Mouse (Mus musculus): Measurements from ENCODE around the gene Ccl6. TPM values are rescaled to one million over a fixed set of nuclear protein-coding genes. Genes with fewer than 3 reads are reported as not detected.
A peak's percentile ranks its signal among the peaks of the same experiment; 100 is the strongest.
"Not testable (repeated sequence)": the region's sequence is repeated elsewhere in the genome, so short reads cannot be mapped to it uniquely, and the experiment has no call there.

The Ccl6 gene
- total RNA-seq, 2 experiments from 2014 or later, result 1.4 to 1.9 TPM

DNA sequence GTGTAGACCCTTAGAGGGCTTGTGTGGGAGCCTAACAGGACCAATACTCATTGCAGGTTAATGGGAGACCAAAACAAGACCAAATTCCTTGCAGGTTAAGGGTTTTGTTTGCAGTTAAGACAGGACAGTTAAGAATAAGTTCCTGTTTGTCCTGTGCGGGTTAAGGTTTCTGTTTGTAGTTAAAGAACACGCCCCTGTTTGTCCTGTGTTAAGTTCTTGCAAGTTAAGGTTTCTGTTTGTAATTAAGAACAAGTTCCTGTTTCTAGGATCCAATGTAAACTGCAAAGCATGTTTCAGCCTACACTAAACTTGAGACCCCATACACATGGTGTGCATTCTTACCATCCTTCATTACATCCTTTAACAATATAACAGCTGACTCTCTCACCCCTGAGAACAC, 22.7 kb downstream of the Ccl6 start:
- no peak for DNase-seq (ENCODE audit: extremely low spot score in 1 of 2, low spot score in 2 of 2)
- Histone ChIP-seq H3K27ac (no peak overlapping the region), H3K4me3 (no peak overlapping the region)
- intact Hi-C loops (cut with DNase I), result no loop called here
- no peak for TF ChIP-seq CTCF (IDR thresholded peaks at IDR 0.05)

DNA sequence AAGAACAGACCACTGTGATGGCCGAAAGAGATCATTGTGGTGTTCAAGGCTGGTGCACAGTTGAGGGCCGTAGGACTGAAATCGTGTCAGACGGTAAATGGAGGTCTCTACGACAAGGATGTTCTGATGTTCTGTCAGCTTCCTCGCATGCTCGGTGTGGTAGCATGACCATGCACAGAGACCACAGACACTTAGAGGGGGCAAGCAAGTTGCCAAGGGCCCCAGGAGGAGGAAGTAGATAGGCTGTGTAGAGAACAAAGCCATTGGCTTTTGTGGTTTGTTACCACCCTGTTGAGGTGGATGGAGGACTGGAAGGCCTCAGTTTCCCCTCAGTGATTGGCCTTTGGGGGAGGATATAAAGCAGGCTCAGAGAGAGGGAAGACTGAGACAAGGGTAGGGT, 23.6 kb downstream of the Ccl6 start:
- DNase-seq (ENCODE audit: extremely low spot score in 1 of 2, low spot score in 2 of 2), result no peak
- intact Hi-C loops (cut with DNase I), result no loop called here
- Histone ChIP-seq H3K4me3 (no peak overlapping the region), H3K27ac (no peak overlapping the region)
- no peak for TF ChIP-seq CTCF (IDR thresholded peaks at IDR 0.05)

DNA sequence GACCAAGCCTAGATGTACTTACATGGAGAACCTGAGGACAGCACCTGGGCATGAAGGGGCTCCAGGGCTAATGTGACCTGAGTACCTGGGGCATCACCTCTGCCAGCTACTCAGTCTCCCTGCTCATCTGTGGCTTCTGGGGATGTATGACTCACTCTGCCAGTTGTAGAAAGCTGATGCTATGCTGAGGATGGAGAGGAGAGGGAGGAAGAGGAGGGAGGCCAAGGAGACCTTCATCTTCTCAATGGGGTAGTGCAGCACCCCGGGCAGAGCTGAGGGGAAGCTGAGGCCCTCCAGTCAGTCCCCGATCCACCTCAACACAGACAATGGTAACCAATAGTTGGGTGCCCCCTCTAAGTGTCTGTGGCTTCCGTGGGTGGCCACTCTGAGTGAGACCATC, 24.1 kb downstream of the Ccl6 start:
- intact Hi-C loops (cut with DNase I), result no loop called here
- H3K4me3 ChIP-seq, result no peak overlapping the region
- DNase-seq (ENCODE audit: extremely low spot score in 1 of 2, low spot score in 2 of 2), result no peak
- TF ChIP-seq CTCF (IDR thresholded peaks at IDR 0.05), result no peak
- no peak overlapping the region for H3K27ac ChIP-seq

DNA sequence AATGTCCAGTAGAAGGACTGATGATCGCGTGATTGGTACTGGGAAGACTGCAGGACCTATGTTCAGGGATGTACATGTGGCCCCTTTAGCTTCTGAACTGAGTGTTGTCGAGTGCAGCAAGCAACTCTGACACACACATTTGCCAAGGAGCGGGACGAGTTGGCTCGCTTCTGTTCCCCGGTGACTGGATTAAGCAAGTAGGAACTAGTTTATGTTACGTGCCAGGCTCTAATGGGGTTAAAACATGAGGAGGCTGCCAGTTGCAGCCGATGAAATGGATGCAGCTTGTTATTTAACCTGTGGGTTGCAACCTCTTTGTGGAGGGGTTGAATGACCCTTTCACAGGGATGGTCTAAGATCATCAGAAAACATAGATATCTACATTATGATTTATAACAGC, 24.8 kb downstream of the Ccl6 start:
- no peak for TF ChIP-seq CTCF (IDR thresholded peaks at IDR 0.05)
- no peak for DNase-seq (ENCODE audit: extremely low spot score in 1 of 2, low spot score in 2 of 2)
- intact Hi-C loops (cut with DNase I), result no loop called here
- Histone ChIP-seq H3K4me3 (no peak overlapping the region), H3K27ac (no peak overlapping the region)

DNA sequence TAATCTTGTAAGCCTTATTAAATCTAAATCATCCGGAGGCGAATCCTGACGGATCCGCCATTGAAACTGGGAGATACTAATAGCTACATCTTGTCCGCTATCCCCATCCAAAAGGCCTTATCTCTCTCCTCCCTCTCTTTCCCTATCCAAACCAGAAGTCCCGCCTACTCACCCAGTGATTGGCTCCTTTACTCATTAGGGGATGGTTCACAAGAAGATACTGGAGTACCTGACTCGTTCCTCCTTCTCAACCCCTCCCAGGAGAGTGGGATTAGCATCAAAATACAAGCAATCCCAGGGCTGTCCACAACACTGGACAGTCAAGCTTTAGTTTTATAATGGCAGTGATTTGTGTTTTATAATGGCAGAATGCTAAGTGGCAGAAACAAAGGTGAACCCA, 25.6 kb downstream of the Ccl6 start:
- no peak for TF ChIP-seq CTCF (IDR thresholded peaks at IDR 0.05)
- Histone ChIP-seq H3K4me3 (no peak overlapping the region), H3K27ac (no peak overlapping the region)
- intact Hi-C loops (cut with DNase I), result no loop called here
- DNase-seq (ENCODE audit: extremely low spot score in 1 of 2, low spot score in 2 of 2), result no peak

DNA sequence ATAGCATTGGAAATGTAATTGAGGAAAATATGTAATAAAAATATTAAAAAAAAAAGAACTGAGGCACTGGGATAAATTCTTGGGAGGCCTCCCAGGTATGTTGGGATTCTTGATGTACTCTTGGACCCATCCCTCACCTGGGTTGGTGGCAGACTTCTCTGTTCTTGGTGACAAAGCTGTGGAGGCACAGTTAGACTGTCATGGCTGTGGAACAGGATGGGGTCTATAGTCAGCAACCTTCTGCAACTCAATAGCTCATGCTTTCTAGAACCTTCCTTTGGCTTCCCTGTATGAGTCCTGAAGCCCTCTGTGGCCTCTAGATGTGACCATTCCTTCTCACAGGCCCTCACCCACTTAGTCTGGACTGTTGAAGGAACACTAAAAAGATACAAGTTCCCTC, 26.3 kb downstream of the Ccl6 start:
- DNase-seq (ENCODE audit: extremely low spot score in 1 of 2, low spot score in 2 of 2), result no peak
- intact Hi-C loops (cut with DNase I), result no loop called here
- no peak overlapping the region for H3K27ac ChIP-seq
- no peak overlapping the region for H3K4me3 ChIP-seq
- TF ChIP-seq CTCF (IDR thresholded peaks at IDR 0.05), result no peak

DNA sequence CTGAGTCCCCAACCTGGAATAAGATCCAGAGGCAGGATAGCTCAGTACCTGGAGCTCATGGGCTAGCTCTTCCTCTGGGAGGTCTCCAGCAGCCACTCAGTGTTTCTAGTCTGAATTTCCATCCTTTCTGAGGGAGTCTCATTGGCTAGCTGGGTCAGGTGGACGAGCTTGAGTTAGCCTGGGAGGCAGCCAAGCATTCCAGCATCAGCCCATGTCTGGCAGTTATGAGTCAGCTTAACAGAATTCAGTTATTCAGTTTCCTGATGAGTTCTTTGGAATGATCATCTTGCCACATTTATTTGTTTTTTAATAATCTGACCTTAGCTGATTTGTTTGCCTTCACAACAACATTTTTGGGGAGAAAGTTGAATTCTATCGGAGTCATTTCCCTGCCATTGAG, 29.1 kb downstream of the Ccl6 start:
- no peak overlapping the region for H3K4me3 ChIP-seq
- no peak for TF ChIP-seq CTCF (IDR thresholded peaks at IDR 0.05)
- H3K27ac ChIP-seq, result no peak overlapping the region
- no peak for DNase-seq (ENCODE audit: extremely low spot score in 1 of 2, low spot score in 2 of 2)
- intact Hi-C loops (cut with DNase I), result loop anchor here (5.0 kb wide), 1 partner anchor 69 kb away; no protein-coding TSS in a partner anchor

DNA sequence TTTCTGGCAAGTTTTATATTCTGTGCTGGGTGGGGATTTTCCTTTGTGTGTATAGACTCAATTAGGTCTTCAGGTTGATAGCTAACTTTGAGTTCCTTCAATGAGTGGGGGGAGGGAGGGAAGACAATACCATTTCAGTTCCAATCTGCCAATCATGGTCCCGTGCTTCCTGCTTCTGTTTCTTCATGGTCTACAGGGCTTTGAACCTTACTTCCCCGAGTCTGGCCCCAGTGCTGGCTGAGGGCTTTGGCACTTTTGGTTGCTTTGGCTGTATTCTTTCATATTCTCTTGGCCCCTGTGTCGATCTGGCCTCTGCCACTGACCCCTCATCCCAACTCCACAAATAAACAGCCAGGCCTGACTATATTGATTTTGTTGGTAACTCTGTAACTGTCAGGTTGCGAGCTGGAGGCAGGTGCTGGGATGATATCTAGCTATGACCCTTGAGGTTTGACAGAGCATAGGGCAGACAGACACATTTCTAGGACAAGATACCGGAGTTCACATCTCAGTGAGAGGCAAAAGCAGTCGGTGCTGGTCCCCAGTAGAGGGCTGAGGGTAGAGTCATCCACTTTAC, 30.5 kb downstream of the Ccl6 start:
- H3K4me3 ChIP-seq, result no peak overlapping the region
- intact Hi-C loops (cut with DNase I), result loop anchor here (5.0 kb wide), 1 partner anchor 70 kb away; no protein-coding TSS in a partner anchor
- DNase-seq (ENCODE audit: extremely low spot score in 1 of 2, low spot score in 2 of 2), result no peak
- no peak for TF ChIP-seq CTCF (IDR thresholded peaks at IDR 0.05)
- no peak overlapping the region for H3K27ac ChIP-seq

DNA sequence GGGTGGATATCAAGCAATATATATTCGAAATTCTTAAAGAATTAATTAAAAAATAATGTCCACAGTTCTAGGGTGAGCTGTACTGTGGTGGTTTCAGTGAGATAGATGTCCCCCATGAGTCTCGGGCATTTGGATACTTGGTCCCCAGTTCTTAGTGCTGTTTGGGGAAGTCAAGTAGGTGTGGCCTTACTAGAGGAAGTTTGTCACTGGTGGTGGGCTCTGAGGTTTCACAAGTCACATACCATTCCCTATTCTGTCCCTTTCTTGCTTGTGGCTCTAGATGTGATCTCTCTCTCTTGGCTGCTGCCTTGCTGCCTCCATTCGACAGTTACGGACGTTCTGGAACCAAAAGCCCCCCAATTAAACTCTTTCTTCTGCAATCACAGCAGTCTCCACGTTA, 32.5 kb downstream of the Ccl6 start:
- no peak for DNase-seq (ENCODE audit: extremely low spot score in 1 of 2, low spot score in 2 of 2)
- intact Hi-C loops (cut with DNase I), result loop anchor here (5.0 kb wide), 1 partner anchor 72 kb away; no protein-coding TSS in a partner anchor
- Histone ChIP-seq H3K4me3 (no peak overlapping the region), H3K27ac (no peak overlapping the region)
- no peak for TF ChIP-seq CTCF (IDR thresholded peaks at IDR 0.05)

DNA sequence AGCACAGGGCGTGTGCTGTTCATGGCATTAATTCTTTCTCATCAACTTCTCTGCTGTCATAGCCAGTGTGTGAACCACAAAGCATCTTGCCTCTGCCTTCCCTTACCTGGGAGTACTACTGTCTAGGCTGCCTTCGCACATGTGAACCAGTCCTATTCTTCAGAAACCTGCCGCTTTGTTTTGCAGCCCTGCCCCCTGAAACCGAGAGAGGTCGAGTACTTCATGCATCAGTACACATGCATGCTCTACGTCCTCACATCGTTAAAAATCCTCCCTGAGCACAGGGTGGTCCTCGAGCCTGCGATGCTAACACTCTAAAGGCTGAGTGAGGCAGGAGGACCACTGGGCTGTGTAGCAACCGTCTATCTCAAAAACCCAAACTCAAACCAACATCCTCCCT, 35.8 kb downstream of the Ccl6 start:
- TF ChIP-seq CTCF (IDR thresholded peaks at IDR 0.05), result no peak
- no peak for DNase-seq (ENCODE audit: extremely low spot score in 1 of 2, low spot score in 2 of 2)
- Histone ChIP-seq H3K27ac (no peak overlapping the region), H3K4me3 (no peak overlapping the region)
- intact Hi-C loops (cut with DNase I), result no loop called here

DNA sequence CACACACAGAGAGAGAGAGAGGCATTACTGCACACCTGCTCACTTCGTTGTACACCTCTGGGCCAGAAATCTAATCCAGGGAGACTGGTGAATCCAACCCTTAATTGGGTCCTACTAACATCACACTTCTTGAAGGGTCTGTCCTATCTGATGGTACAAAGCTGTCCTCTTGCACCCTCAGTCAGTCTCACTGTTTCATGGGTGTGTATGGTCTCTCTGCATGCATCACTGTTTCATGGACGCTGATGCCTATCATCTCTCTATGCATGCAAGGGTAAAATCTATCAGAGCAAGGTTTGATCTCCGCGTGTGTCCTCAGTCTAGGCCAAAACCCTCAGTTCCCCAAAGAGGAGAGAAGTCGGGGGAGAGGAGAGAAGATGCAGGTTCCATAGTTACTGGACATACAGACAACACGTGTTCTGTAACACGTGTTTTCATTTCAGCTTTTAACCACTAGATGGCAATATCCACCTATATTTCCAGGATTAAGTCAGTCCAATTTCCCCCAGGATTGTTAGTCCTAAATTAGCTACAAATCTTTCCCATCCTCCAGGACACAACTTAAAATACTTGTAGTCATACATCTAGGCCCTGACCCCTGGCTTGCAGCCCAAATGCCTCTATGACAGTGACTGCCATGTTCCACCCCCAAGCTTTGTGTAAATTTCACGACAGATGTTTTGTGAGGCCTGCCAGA, 36.7 kb downstream of the Ccl6 start:
- intact Hi-C loops (cut with DNase I), result loop anchor here (1.0 kb wide), 1 partner anchor 183 kb away; no protein-coding TSS in a partner anchor
- peak; percentile 85 for TF ChIP-seq CTCF (IDR thresholded peaks at IDR 0.05)
- DNase-seq (ENCODE audit: extremely low spot score in 1 of 2, low spot score in 2 of 2), result no peak

DNA sequence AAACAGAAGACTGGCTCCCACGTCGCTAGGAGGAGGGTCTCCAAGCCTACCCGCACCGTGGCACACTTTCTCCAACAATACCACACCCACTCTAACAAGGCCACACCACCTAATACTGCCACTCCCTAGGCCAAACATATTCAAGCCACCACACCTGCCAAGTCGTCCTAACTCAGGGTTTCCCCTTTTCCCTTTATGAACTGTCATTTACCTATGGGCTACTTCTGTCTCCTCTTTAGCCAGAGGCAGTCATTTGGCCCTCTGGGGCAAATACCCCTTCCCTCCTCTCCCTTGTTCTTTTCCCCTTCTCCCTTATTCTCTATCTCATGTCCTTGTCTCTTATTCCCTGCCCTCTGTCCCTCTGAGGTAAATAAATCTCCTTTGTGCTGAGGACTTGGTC, 41.2 kb downstream of the Ccl6 start:
- no peak overlapping the region for H3K27ac ChIP-seq
- intact Hi-C loops (cut with DNase I), result no loop called here
- no peak overlapping the region for H3K4me3 ChIP-seq
- DNase-seq (ENCODE audit: extremely low spot score in 1 of 2, low spot score in 2 of 2), result no peak
- TF ChIP-seq CTCF (IDR thresholded peaks at IDR 0.05), result no peak

More for the DNA sequence above, 36.7 kb downstream of the Ccl6 start:
- no peak overlapping the region for H3K27ac ChIP-seq
- H3K4me3 ChIP-seq, result no peak overlapping the region

DNA sequence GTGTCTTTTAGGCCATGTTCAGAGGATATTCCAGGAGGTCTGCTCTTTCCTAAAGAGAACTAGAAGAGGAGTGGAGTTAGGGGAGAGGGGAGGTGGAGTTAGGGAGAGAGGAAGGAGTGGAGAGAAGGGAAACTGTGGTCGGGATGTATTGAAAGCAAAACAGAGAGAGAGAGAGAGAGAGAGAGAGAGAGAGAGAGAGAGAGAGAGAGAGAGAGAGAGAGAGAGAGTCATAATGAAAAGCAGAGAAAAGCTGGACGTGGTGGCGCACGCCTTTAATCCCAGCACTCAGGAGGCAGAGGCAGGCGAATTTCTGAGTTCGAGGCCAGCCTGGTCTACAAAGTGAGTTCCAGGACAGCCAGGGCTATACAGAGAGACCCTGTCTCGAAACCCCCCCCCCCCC, 41.9 kb downstream of the Ccl6 start:
- H3K4me3 ChIP-seq; DNase-seq (ENCODE audit: extremely low spot score in 1 of 2, low spot score in 2 of 2); H3K27ac ChIP-seq; intact Hi-C loops (cut with DNase I): not testable (repeated sequence)

Data from left cerebral cortex, adult 2 months (tissue).